Comparison of ENCODE assay signal across 17 mouse cellular contexts in genomic region chr1:98174811-98175132, GRCm38 (mm10).
DNase-seq lines count a peak whose midpoint lies in the region; ATAC-seq and TF ChIP-seq lines count a peak whose summit lies in the region.
"Had no signal": no experiment of that assay in that cellular context is flagged by ENCODE, and none has a peak within 500 bp of the region (broad histone marks: within the 10 kb centered on the region; RNA-seq: fewer than 3 reads in every experiment).

No protein-coding gene starts in this region.

- H3K9me3 ChIP-seq in lung, embryonic 14.5 days (ENCODE audit: low read depth, low read length) = no peaks in the 10 kb centered on the region
- H3K9me3 ChIP-seq in hindbrain, embryonic 10.5 days = no peaks in the 10 kb centered on the region
- H3K9me3 ChIP-seq in intestine, embryonic 16.5 days (ENCODE audit: control insufficient read depth, low read length) = no peaks in the 10 kb centered on the region
- H3K9me3 ChIP-seq in neural tube, embryonic 14.5 days (ENCODE audit: control insufficient read depth, low read length) = no peaks in the 10 kb centered on the region
- H3K9me3 ChIP-seq: heart, embryonic 10.5 days; kidney, embryonic 15.5 days; liver, embryonic 13.5 days had no signal

- no peak overlapping the region for H3K4me3 ChIP-seq in lung, embryonic 14.5 days (ENCODE audit: low read depth, low read length)
- H3K4me3 ChIP-seq in hindbrain, embryonic 10.5 days = no peak overlapping the region
- no peak overlapping the region for H3K4me3 ChIP-seq in intestine, embryonic 16.5 days (ENCODE audit: low read length)
- no peak overlapping the region for H3K4me3 ChIP-seq in neural tube, embryonic 14.5 days (ENCODE audit: low read depth, low read length)
- H3K4me3 ChIP-seq: heart, embryonic 10.5 days; kidney, embryonic 15.5 days; liver, embryonic 13.5 days had no signal

- H3K9ac ChIP-seq in lung, embryonic 14.5 days = no peak overlapping the region
- H3K9ac ChIP-seq in intestine, embryonic 16.5 days (ENCODE audit: low read depth, low read length) = no peak overlapping the region
- H3K9ac ChIP-seq in neural tube, embryonic 14.5 days (replicated peaks; ENCODE audit: low read depth, low read length) = no peak overlapping the region
- H3K9ac ChIP-seq: kidney, embryonic 15.5 days; liver, embryonic 13.5 days had no signal

- WGBS in lung, embryonic 14.5 days = 48% methylated on average over 4 of the region's 4 CpGs
- WGBS in hindbrain, embryonic 10.5 days = 82% methylated on average over 4 of the region's 4 CpGs
- whole genome bisulfite sequencing in intestine, embryonic 16.5 days = 48% methylated on average over 4 of the region's 4 CpGs
- WGBS in neural tube, embryonic 14.5 days = 34% methylated on average over 4 of the region's 4 CpGs

- intact Hi-C loops in heart, postnatal 10 days (cut with DNase I) = loop anchor here (5.0 kb wide), 1 partner anchor 367 kb away; no protein-coding TSS in a partner anchor

- peak; percentile 47; the same call in 1 of the 2 replicates for ATAC-seq in lung, embryonic 14.5 days (ENCODE audit: insufficient read depth)
- ATAC-seq in intestine, embryonic 16.5 days = peak; percentile 50; the same call in 1 of the 2 replicates
- ATAC-seq in neural tube, embryonic 14.5 days (ENCODE audit: low read depth) = peak; percentile 28; the same call in 1 of the 2 replicates
- no peak for ATAC-seq in cerebellum, adult (ENCODE audit: insufficient number of reproducible peaks, low FRiP score, low TSS enrichment)
- no peak for ATAC-seq in inflammation-experienced regulatory T-cells, adult 6 months
- ATAC-seq: CD4-positive, CD25-positive, alpha-beta regulatory T cell, adult 4 months had no signal

- H3K27ac ChIP-seq in lung, embryonic 14.5 days (ENCODE audit: low read depth) = no peak overlapping the region
- peak overlapping the region; percentile 29; the same call in 1 of the 2 replicates for H3K27ac ChIP-seq in hindbrain, embryonic 10.5 days
- 0 out of 2 replicates have a peak overlapping the region, but pooled peaks have one; percentile 35 for H3K27ac ChIP-seq in intestine, embryonic 16.5 days (ENCODE audit: low read length)
- H3K27ac ChIP-seq in neural tube, embryonic 14.5 days (ENCODE audit: low read depth, low read length) = peak overlapping the region; percentile 56; the same call in 1 of the 2 replicates
- H3K27ac ChIP-seq: heart, embryonic 10.5 days; kidney, embryonic 15.5 days; liver, embryonic 13.5 days had no signal

- DNase-seq in lung, embryonic 14.5 days = no peak
- no peak for DNase-seq in lung, postnatal 14 days
- DNase-seq in hindbrain, embryonic 10.5 days (ENCODE audit: low spot score) = no peak
- no peak for DNase-seq in heart, postnatal 10 days
- DNase-seq: cerebellum, adult 18-20 months; gastrocnemius, postnatal 10 days; heart, postnatal 36 days; liver, embryonic 13.5 days; right cerebral cortex, postnatal 14 days; thymus, postnatal 14 days had no signal

- H3K4me2 ChIP-seq in lung, embryonic 14.5 days = no peak overlapping the region
- no peak overlapping the region for H3K4me2 ChIP-seq in intestine, embryonic 16.5 days (ENCODE audit: low read depth, low read length)
- H3K4me2 ChIP-seq in neural tube, embryonic 14.5 days (ENCODE audit: low read depth, low read length) = no peak overlapping the region; the same call in 1 of the 2 replicates
- H3K4me2 ChIP-seq: kidney, embryonic 15.5 days; liver, embryonic 13.5 days had no signal

- H3K4me1 ChIP-seq in lung, embryonic 14.5 days (ENCODE audit: insufficient read depth) = no peaks in the 10 kb centered on the region
- H3K4me1 ChIP-seq in hindbrain, embryonic 10.5 days (replicated peaks) = no peaks in the 10 kb centered on the region
- H3K4me1 ChIP-seq in intestine, embryonic 16.5 days (ENCODE audit: control insufficient read depth, insufficient read depth, low read length) = no peaks in the 10 kb centered on the region
- peaks cover 4% of the 10 kb centered on the region; the same call in 1 of the 2 replicates for H3K4me1 ChIP-seq in neural tube, embryonic 14.5 days (ENCODE audit: control insufficient read depth, insufficient read depth, low read length)
- H3K4me1 ChIP-seq: heart, embryonic 10.5 days; kidney, embryonic 15.5 days; liver, embryonic 13.5 days had no signal

- no peaks in the 10 kb centered on the region for H3K27me3 ChIP-seq in lung, embryonic 14.5 days (ENCODE audit: insufficient read depth, low read length)
- H3K27me3 ChIP-seq in hindbrain, embryonic 10.5 days (ENCODE audit: insufficient read depth, poor library complexity, severe bottlenecking) = no peaks in the 10 kb centered on the region
- no peaks in the 10 kb centered on the region for H3K27me3 ChIP-seq in intestine, embryonic 16.5 days (replicated peaks; ENCODE audit: control insufficient read depth, insufficient read depth, low read length)
- H3K27me3 ChIP-seq in neural tube, embryonic 14.5 days (ENCODE audit: control insufficient read depth, insufficient read depth, low read length) = no peaks in the 10 kb centered on the region
- H3K27me3 ChIP-seq: kidney, embryonic 15.5 days; liver, embryonic 13.5 days had no signal

- no peaks in the 10 kb centered on the region for H3K36me3 ChIP-seq in lung, embryonic 14.5 days (ENCODE audit: insufficient read depth)
- H3K36me3 ChIP-seq in hindbrain, embryonic 10.5 days = no peaks in the 10 kb centered on the region
- no peaks in the 10 kb centered on the region for H3K36me3 ChIP-seq in intestine, embryonic 16.5 days (ENCODE audit: control insufficient read depth, insufficient read depth, low read length)
- no peaks in the 10 kb centered on the region for H3K36me3 ChIP-seq in neural tube, embryonic 14.5 days (ENCODE audit: control insufficient read depth, insufficient read depth, low read length)
- H3K36me3 ChIP-seq: heart, embryonic 10.5 days; kidney, embryonic 15.5 days; liver, embryonic 13.5 days had no signal

- no peak for TF ChIP-seq CTCF in lung, embryonic 14.5 days (IDR thresholded peaks at IDR 0.05; ENCODE audit: low read depth)

Comparison
In these comparisons a context has a peak if more than half of its experiments do, and no peak if none do; other contexts are left out.
1. ATAC-seq: peak in lung, embryonic 14.5 days (single experiment), intestine, embryonic 16.5 days (single experiment) and neural tube, embryonic 14.5 days (single experiment); none in cerebellum, adult (single experiment) and inflammation-experienced regulatory T-cells, adult 6 months (single experiment).